Mouse (Mus musculus): Measurements from ENCODE around the gene Cyp2s1. TPM values are rescaled to one million over a fixed set of nuclear protein-coding genes. Genes with fewer than 3 reads are reported as not detected.
"Not testable (repeated sequence)": the region's sequence is repeated elsewhere in the genome, so short reads cannot be mapped to it uniquely, and the experiment has no call there.

Gene Cyp2s1
- polyA plus RNA-seq, 1 experiment from 2014 or later, result 0.95 TPM

GRCm38 (mm10) chr7:25801031-25801430 lies 15.7 kb downstream of the Cyp2s1 start:
- ATAC-seq, result no peak
- 92% methylated on average over 6 of the region's 6 CpGs for WGBS

DNA sequence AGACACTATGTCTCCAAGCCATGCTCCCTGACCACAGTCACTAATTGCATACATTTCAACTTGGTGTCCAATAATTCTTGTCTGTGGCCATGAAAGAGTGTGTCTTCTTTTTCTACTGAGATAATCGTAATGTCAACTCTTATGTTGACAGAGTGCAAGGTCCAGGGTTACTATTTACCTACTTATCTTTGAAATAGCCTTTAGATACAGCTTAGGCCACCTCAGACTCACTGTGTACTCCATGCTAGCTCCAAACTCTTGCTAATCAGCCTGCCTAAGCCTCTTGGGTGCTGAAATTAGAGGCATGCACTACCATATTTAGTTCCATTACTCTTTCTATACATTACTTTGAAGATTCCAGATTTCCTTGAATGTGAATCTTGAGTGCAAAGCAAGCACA lies 17.3 kb downstream of the Cyp2s1 start:
- no peak overlapping the region for H3K4me2 ChIP-seq (ENCODE audit: low read length)
- H3K9ac ChIP-seq (ENCODE audit: low read length), result no peak overlapping the region
- H3K4me1 ChIP-seq (ENCODE audit: control insufficient read depth, insufficient read depth, low read length), result no peaks in the 10 kb centered on the region
- DNase-seq (ENCODE audit: low spot score) (no peak), ATAC-seq (no peak)
- WGBS, result 89% methylated on average over 1 of the region's 1 CpGs
- H3K27me3 ChIP-seq (replicated peaks; ENCODE audit: control insufficient read depth, insufficient read depth, low read length), result no peaks in the 10 kb centered on the region
- no peak overlapping the region for H3K4me3 ChIP-seq (ENCODE audit: low read depth, low read length)
- no peaks in the 10 kb centered on the region for H3K36me3 ChIP-seq (ENCODE audit: control insufficient read depth, insufficient read depth, low read length)
- H3K9me3 ChIP-seq (replicated peaks; ENCODE audit: control insufficient read depth, low read length), result no peaks in the 10 kb centered on the region
- no peak overlapping the region for H3K27ac ChIP-seq (ENCODE audit: low read depth, low read length)

More at GRCm38 (mm10) chr7:25801031-25801430, 15.7 kb downstream of the Cyp2s1 start:
- H3K4me3 ChIP-seq (ENCODE audit: low read depth, low read length), result no peak overlapping the region
- no peak overlapping the region for H3K27ac ChIP-seq (ENCODE audit: low read depth, low read length)
- no peaks in the 10 kb centered on the region for H3K27me3 ChIP-seq (replicated peaks; ENCODE audit: control insufficient read depth, insufficient read depth, low read length)
- no peak overlapping the region for H3K4me2 ChIP-seq (ENCODE audit: low read length)
- H3K9ac ChIP-seq (ENCODE audit: low read length), result no peak overlapping the region
- H3K9me3 ChIP-seq (replicated peaks; ENCODE audit: control insufficient read depth, low read length), result no peaks in the 10 kb centered on the region
- H3K4me1 ChIP-seq (ENCODE audit: control insufficient read depth, insufficient read depth, low read length), result no peaks in the 10 kb centered on the region
- no peak for DNase-seq (ENCODE audit: low spot score)
- no peaks in the 10 kb centered on the region for H3K36me3 ChIP-seq (ENCODE audit: control insufficient read depth, insufficient read depth, low read length)

GRCm38 (mm10) chr7:25798540-25798939 lies 18.2 kb downstream of the Cyp2s1 start:
- no peak overlapping the region for H3K4me3 ChIP-seq (ENCODE audit: low read depth, low read length)
- DNase-seq (ENCODE audit: low spot score) (no peak), ATAC-seq (no peak)
- no peak overlapping the region for H3K4me2 ChIP-seq (ENCODE audit: low read length)
- 75% methylated on average over 2 of the region's 2 CpGs for WGBS
- no peaks in the 10 kb centered on the region for H3K4me1 ChIP-seq (ENCODE audit: control insufficient read depth, insufficient read depth, low read length)
- H3K36me3 ChIP-seq (ENCODE audit: control insufficient read depth, insufficient read depth, low read length), result no peaks in the 10 kb centered on the region
- H3K9me3 ChIP-seq (replicated peaks; ENCODE audit: control insufficient read depth, low read length), result no peaks in the 10 kb centered on the region
- no peak overlapping the region for H3K9ac ChIP-seq (ENCODE audit: low read length)
- H3K27ac ChIP-seq (ENCODE audit: low read depth, low read length), result no peak overlapping the region
- H3K27me3 ChIP-seq (replicated peaks; ENCODE audit: control insufficient read depth, insufficient read depth, low read length), result no peaks in the 10 kb centered on the region

- no peaks in the 10 kb centered on the region for H3K4me1 ChIP-seq (ENCODE audit: control insufficient read depth, insufficient read depth, low read length)
- no peak overlapping the region for H3K27ac ChIP-seq (ENCODE audit: low read depth, low read length)
- DNase-seq (ENCODE audit: low spot score), result no peak
- H3K27me3 ChIP-seq (replicated peaks; ENCODE audit: control insufficient read depth, insufficient read depth, low read length), result no peaks in the 10 kb centered on the region
- no peaks in the 10 kb centered on the region for H3K9me3 ChIP-seq (replicated peaks; ENCODE audit: control insufficient read depth, low read length)
- ATAC-seq, result no peak
- no peak overlapping the region for H3K4me2 ChIP-seq (ENCODE audit: low read length)
- WGBS, result 91% methylated on average over 8 of the region's 8 CpGs
- H3K4me3 ChIP-seq (ENCODE audit: low read depth, low read length), result no peak overlapping the region
- no peak overlapping the region for H3K9ac ChIP-seq (ENCODE audit: low read length)
- H3K36me3 ChIP-seq (ENCODE audit: control insufficient read depth, insufficient read depth, low read length), result no peaks in the 10 kb centered on the region
These were observed 21.9 kb downstream of the Cyp2s1 start for GRCm38 (mm10) chr7:25794775-25795174.

DNA sequence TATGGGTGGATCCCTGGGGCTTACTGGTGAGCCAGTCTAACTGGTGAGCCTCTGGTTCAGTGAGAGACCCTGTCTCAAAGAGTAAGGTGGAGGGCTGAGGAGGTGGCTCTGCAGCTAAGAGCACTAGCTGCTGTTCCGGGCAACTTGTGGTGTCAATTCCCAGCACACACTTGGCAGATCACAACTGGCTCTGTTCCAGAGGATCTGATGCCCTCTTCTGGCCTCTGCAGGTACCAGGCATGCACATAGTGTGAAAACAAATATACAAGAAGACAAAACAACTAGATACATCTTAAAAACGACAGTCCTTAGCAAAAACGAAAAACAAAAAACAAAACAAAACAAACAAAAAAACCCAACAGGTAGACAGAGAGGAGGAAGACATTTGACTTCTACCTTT lies 23.0 kb downstream of the Cyp2s1 start:
- no peaks in the 10 kb centered on the region for H3K9me3 ChIP-seq (replicated peaks; ENCODE audit: control insufficient read depth, low read length)
- no peaks in the 10 kb centered on the region for H3K27me3 ChIP-seq (replicated peaks; ENCODE audit: control insufficient read depth, insufficient read depth, low read length)
- no peak overlapping the region for H3K4me2 ChIP-seq (ENCODE audit: low read length)
- no peaks in the 10 kb centered on the region for H3K36me3 ChIP-seq (ENCODE audit: control insufficient read depth, insufficient read depth, low read length)
- no peak overlapping the region for H3K27ac ChIP-seq (ENCODE audit: low read depth, low read length)
- H3K4me1 ChIP-seq (ENCODE audit: control insufficient read depth, insufficient read depth, low read length), result 0 out of 2 replicates have a peak, but pooled peaks cover under 1% of the 10 kb centered on the region
- DNase-seq (ENCODE audit: low spot score) (no peak), ATAC-seq (no peak)
- WGBS, result 46% methylated on average over 3 of the region's 3 CpGs
- H3K4me3 ChIP-seq (ENCODE audit: low read depth, low read length), result no peak overlapping the region
- H3K9ac ChIP-seq (ENCODE audit: low read length), result no peak overlapping the region

GRCm38 (mm10) chr7:25792966-25793365 lies 23.7 kb downstream of the Cyp2s1 start:
- not testable (repeated sequence) for H3K4me3 ChIP-seq (ENCODE audit: low read depth, low read length); H3K9me3 ChIP-seq (replicated peaks; ENCODE audit: control insufficient read depth, low read length); H3K4me2 ChIP-seq (ENCODE audit: low read length); H3K27me3 ChIP-seq (replicated peaks; ENCODE audit: control insufficient read depth, insufficient read depth, low read length); H3K9ac ChIP-seq (ENCODE audit: low read length); H3K36me3 ChIP-seq (ENCODE audit: control insufficient read depth, insufficient read depth, low read length); DNase-seq (ENCODE audit: low spot score); ATAC-seq; H3K27ac ChIP-seq (ENCODE audit: low read depth, low read length); H3K4me1 ChIP-seq (ENCODE audit: control insufficient read depth, insufficient read depth, low read length)
- 80% methylated on average over 9 of the region's 9 CpGs for WGBS

DNA sequence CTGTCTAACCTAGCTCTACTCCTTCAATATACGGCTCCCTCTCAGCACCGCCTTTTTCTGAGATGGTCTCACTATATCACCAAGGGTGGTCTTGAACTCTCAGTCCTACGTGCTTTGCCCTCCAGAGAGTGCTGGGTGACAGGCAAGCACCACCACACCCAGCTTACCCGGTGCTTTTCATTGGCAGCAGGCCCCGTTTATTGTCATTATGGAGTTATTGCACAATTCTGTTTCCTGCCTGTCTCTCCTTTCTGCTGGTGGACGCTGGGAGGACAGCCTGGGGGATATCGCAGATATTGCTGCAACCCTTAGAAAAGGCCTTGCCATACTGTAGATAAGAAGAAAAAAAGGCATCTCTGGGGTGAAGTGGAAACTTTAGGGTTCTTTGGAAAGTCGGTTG lies 26.1 kb downstream of the Cyp2s1 start:
- H3K4me1 ChIP-seq (ENCODE audit: control insufficient read depth, insufficient read depth, low read length), result 0 out of 2 replicates have a peak, but pooled peaks cover 5% of the 10 kb centered on the region
- no peak overlapping the region for H3K4me2 ChIP-seq (ENCODE audit: low read length)
- H3K9me3 ChIP-seq (replicated peaks; ENCODE audit: control insufficient read depth, low read length), result no peaks in the 10 kb centered on the region
- no peak for ATAC-seq
- WGBS, result 82% methylated on average over 8 of the region's 8 CpGs
- no peak overlapping the region for H3K27ac ChIP-seq (ENCODE audit: low read depth, low read length)
- no peaks in the 10 kb centered on the region for H3K36me3 ChIP-seq (ENCODE audit: control insufficient read depth, insufficient read depth, low read length)
- no peaks in the 10 kb centered on the region for H3K27me3 ChIP-seq (replicated peaks; ENCODE audit: control insufficient read depth, insufficient read depth, low read length)
- H3K4me3 ChIP-seq (ENCODE audit: low read depth, low read length), result no peak overlapping the region
- H3K9ac ChIP-seq (ENCODE audit: low read length), result no peak overlapping the region
- no peak for DNase-seq (ENCODE audit: low spot score)

GRCm38 (mm10) chr7:25789129-25789440 lies 27.6 kb downstream of the Cyp2s1 start:
- H3K4me1 ChIP-seq (ENCODE audit: control insufficient read depth, insufficient read depth, low read length), result 0 out of 2 replicates have a peak, but pooled peaks cover 5% of the 10 kb centered on the region
- DNase-seq (ENCODE audit: low spot score) (no peak), ATAC-seq (peak; percentile 4; the same call in 1 of the 2 replicates)
- H3K9ac ChIP-seq (ENCODE audit: low read length), result peak overlapping the region; percentile 65; the same call in 1 of the 2 replicates
- H3K4me2 ChIP-seq (ENCODE audit: low read length), result peak overlapping the region; percentile 75
- 27% methylated on average over 3 of the region's 3 CpGs for WGBS
- no peaks in the 10 kb centered on the region for H3K9me3 ChIP-seq (replicated peaks; ENCODE audit: control insufficient read depth, low read length)
- H3K4me3 ChIP-seq (ENCODE audit: low read depth, low read length), result 0 out of 2 replicates have a peak overlapping the region, but pooled peaks have one; percentile 40
- H3K27me3 ChIP-seq (replicated peaks; ENCODE audit: control insufficient read depth, insufficient read depth, low read length), result no peaks in the 10 kb centered on the region
- H3K36me3 ChIP-seq (ENCODE audit: control insufficient read depth, insufficient read depth, low read length), result no peaks in the 10 kb centered on the region
- H3K27ac ChIP-seq (ENCODE audit: low read depth, low read length), result no peak overlapping the region

DNA sequence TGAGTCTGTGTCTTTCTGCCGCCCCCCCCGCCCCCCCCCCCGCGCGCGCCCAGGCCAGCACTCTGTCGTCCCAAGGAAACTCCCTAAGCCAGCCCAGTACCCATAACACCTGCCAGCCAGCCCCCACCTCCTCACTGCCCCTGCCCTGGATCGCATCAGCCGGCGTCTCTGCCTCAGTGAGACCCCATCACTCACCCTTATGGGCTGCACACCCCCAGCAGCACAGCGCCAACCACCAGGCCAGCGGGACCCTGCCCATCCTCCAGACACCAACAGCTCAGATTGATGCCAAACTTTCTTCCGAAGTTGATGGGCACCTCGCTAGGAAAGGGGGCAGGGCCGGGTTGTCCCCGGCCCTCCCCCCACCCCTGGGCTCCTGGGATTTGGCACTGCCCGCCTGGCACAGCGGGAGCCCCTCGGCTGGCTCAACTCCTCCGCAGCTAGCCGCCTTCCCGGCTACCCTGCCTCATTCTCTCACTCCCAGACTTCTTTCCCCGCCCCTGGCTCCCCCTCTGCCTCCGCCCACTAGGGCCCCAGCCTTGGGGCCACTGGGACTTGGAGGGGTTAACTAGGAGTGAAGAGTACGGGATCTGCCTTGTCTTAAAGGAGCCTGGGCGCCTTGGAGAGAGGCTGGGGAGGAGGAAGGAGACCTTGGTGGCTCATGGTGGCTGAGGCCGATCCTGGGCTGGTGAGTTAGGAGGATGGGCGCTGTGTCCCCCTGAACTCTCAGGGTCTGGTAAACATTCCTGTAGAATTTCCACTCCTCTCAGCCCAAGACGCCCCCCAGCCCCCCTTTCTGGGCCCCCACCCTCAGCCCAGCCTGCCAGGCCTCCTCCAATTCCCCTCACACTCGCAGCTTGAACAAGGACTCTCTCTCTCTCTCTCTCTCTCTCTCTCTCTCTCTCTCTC lies 28.2 kb downstream of the Cyp2s1 start, which contains the start of gene Axl:
Gene Axl, minus strand, starts transcription at position 486 of the 909 bp plus-strand sequence.
- WGBS, result 0% methylated on average over 27 of the region's 30 CpGs
- H3K4me2 ChIP-seq (ENCODE audit: low read length), result peak within 1 kb of the TSS; percentile 75
- no peaks in the 10 kb centered on the region for H3K36me3 ChIP-seq (ENCODE audit: control insufficient read depth, insufficient read depth, low read length)
- ATAC-seq (peak; percentile 91), DNase-seq (ENCODE audit: low spot score) (peak; percentile 79)
- H3K27me3 ChIP-seq (replicated peaks; ENCODE audit: control insufficient read depth, insufficient read depth, low read length), result no peaks in the 10 kb centered on the region
- peak within 1 kb of the TSS; percentile 40 for H3K4me3 ChIP-seq (ENCODE audit: low read depth, low read length)
- H3K9me3 ChIP-seq (replicated peaks; ENCODE audit: control insufficient read depth, low read length), result no peaks in the 10 kb centered on the region
- 0 out of 2 replicates have a peak, but pooled peaks cover 5% of the 10 kb centered on the region for H3K4me1 ChIP-seq (ENCODE audit: control insufficient read depth, insufficient read depth, low read length)
- peak within 1 kb of the TSS; percentile 52; the same call in 1 of the 2 replicates for H3K27ac ChIP-seq (ENCODE audit: low read depth, low read length)
- peak within 1 kb of the TSS; percentile 65 for H3K9ac ChIP-seq (ENCODE audit: low read length)

Measured in forebrain, embryonic 14.5 days (tissue).